Comparison of ENCODE assay signal across 31 mouse cellular contexts in genomic region chr1:53720601-53721351, GRCm38 (mm10). TPM values are rescaled to one million over a fixed set of nuclear protein-coding genes. Genes with fewer than 3 reads are reported as not detected.
DNase-seq lines count a peak whose midpoint lies in the region; ATAC-seq and TF ChIP-seq lines count a peak whose summit lies in the region.
"Had no signal": no experiment of that assay in that cellular context is flagged by ENCODE, and none has a peak within 500 bp of the region (broad histone marks: within the 10 kb centered on the region; RNA-seq: fewer than 3 reads in every experiment).

No protein-coding gene starts in this region.

- no peak overlapping the region for H3K4me3 ChIP-seq in C2C12 (ENCODE audit: insufficient read depth, poor library complexity, severe bottlenecking)
- no peak overlapping the region for H3K4me3 ChIP-seq in intestine, embryonic 15.5 days (replicated peaks)
- H3K4me3 ChIP-seq in stomach, embryonic 15.5 days (replicated peaks) = no peak overlapping the region
- no peak overlapping the region for H3K4me3 ChIP-seq in hindbrain, embryonic 12.5 days
- H3K4me3 ChIP-seq: embryonic facial prominence, embryonic 12.5 days; left cerebral cortex, adult 2 months; limb, embryonic 13.5 days; lung, embryonic 15.5 days; megakaryocyte, embryonic 14.5 days; midbrain, embryonic 12.5 days had no signal

- peak; percentile 49 for DNase-seq in 3T3-L1 (ENCODE audit: low read depth, low spot score)
- no peak for DNase-seq in kidney, adult 11 months
- DNase-seq in left cerebral cortex, adult 18-20 months (ENCODE audit: low spot score in 2 of 2) = no peak
- no peak for DNase-seq in layer of hippocampus, adult 8-10 months (ENCODE audit: low spot score in 2 of 2)
- DNase-seq: adrenal gland, adult 2 months; cerebellum, adult 8-10 months; cerebellum, postnatal 25 days; gastrocnemius, postnatal 25 days; heart, adult 11 months; heart, postnatal 36 days; kidney, adult 8-10 months; lung, postnatal 36 days; thymus, postnatal 4 days had no signal

- H3ac ChIP-seq in C2C12 (ENCODE audit: control insufficient read depth, insufficient read length, low read depth) = no peak overlapping the region

- no peaks in the 10 kb centered on the region for H3K79me3 ChIP-seq in C2C12 (ENCODE audit: low read depth)

- no peak overlapping the region for H3K4me2 ChIP-seq in intestine, embryonic 15.5 days (replicated peaks)
- no peak overlapping the region for H3K4me2 ChIP-seq in stomach, embryonic 15.5 days
- no peak overlapping the region for H3K4me2 ChIP-seq in hindbrain, embryonic 12.5 days (replicated peaks)
- H3K4me2 ChIP-seq: embryonic facial prominence, embryonic 12.5 days; heart, embryonic 11.5 days; hindbrain, embryonic 14.5 days; limb, embryonic 13.5 days; liver, embryonic 11.5 days; lung, embryonic 15.5 days; midbrain, embryonic 12.5 days had no signal

- no peaks in the 10 kb centered on the region for H3K36me3 ChIP-seq in C2C12 (ENCODE audit: control insufficient read depth, insufficient read depth)
- no peaks in the 10 kb centered on the region for H3K36me3 ChIP-seq in intestine, embryonic 15.5 days
- no peaks in the 10 kb centered on the region for H3K36me3 ChIP-seq in stomach, embryonic 15.5 days
- no peaks in the 10 kb centered on the region for H3K36me3 ChIP-seq in hindbrain, embryonic 12.5 days
- H3K36me3 ChIP-seq: embryonic facial prominence, embryonic 12.5 days; limb, embryonic 13.5 days; lung, embryonic 15.5 days; midbrain, embryonic 12.5 days had no signal

- no peaks in the 10 kb centered on the region for H3K9me3 ChIP-seq in intestine, embryonic 15.5 days
- no peaks in the 10 kb centered on the region for H3K9me3 ChIP-seq in stomach, embryonic 15.5 days
- H3K9me3 ChIP-seq in hindbrain, embryonic 12.5 days (replicated peaks) = no peaks in the 10 kb centered on the region
- H3K9me3 ChIP-seq: embryonic facial prominence, embryonic 12.5 days; limb, embryonic 13.5 days; lung, embryonic 15.5 days; midbrain, embryonic 12.5 days had no signal

- H3K79me2 ChIP-seq in C2C12 (ENCODE audit: control insufficient read depth, insufficient read depth) = no peaks in the 10 kb centered on the region

- 62% methylated on average over 5 of the region's 5 CpGs for WGBS in intestine, embryonic 15.5 days
- WGBS in stomach, embryonic 15.5 days = 55% methylated on average over 5 of the region's 5 CpGs
- 85% methylated on average over 5 of the region's 5 CpGs for WGBS in hindbrain, embryonic 12.5 days

- no peak for TF ChIP-seq CTCF in C2C12 (IDR thresholded peaks at IDR 0.05; ENCODE audit: control insufficient read depth, insufficient read depth, insufficient read length)

- no peaks in the 10 kb centered on the region for H3K27me3 ChIP-seq in C2C12 (ENCODE audit: control insufficient read depth, insufficient read depth, insufficient read length)
- no peaks in the 10 kb centered on the region for H3K27me3 ChIP-seq in intestine, embryonic 15.5 days (replicated peaks)
- H3K27me3 ChIP-seq in stomach, embryonic 15.5 days (replicated peaks) = no peaks in the 10 kb centered on the region
- H3K27me3 ChIP-seq in hindbrain, embryonic 12.5 days = no peaks in the 10 kb centered on the region
- H3K27me3 ChIP-seq: embryonic facial prominence, embryonic 12.5 days; limb, embryonic 13.5 days; lung, embryonic 15.5 days; megakaryocyte, embryonic 14.5 days; midbrain, embryonic 12.5 days had no signal

- no peaks in the 10 kb centered on the region for H3K4me1 ChIP-seq in intestine, embryonic 15.5 days (replicated peaks)
- H3K4me1 ChIP-seq in stomach, embryonic 15.5 days = no peaks in the 10 kb centered on the region
- H3K4me1 ChIP-seq in hindbrain, embryonic 12.5 days = no peaks in the 10 kb centered on the region
- H3K4me1 ChIP-seq: embryonic facial prominence, embryonic 12.5 days; limb, embryonic 13.5 days; lung, embryonic 15.5 days; midbrain, embryonic 12.5 days had no signal

- H3K9ac ChIP-seq in intestine, embryonic 15.5 days = no peak overlapping the region
- no peak overlapping the region for H3K9ac ChIP-seq in stomach, embryonic 15.5 days
- no peak overlapping the region for H3K9ac ChIP-seq in hindbrain, embryonic 12.5 days
- H3K9ac ChIP-seq: embryonic facial prominence, embryonic 12.5 days; hindbrain, embryonic 14.5 days; limb, embryonic 13.5 days; lung, embryonic 15.5 days; midbrain, embryonic 12.5 days had no signal

- H3K27ac ChIP-seq in intestine, embryonic 15.5 days = no peak overlapping the region
- H3K27ac ChIP-seq in stomach, embryonic 15.5 days = no peak overlapping the region
- H3K27ac ChIP-seq in hindbrain, embryonic 12.5 days = no peak overlapping the region
- H3K27ac ChIP-seq: embryonic facial prominence, embryonic 12.5 days; hindbrain, embryonic 14.5 days; kidney, postnatal 0 days; left cerebral cortex, adult 2 months; limb, embryonic 13.5 days; lung, embryonic 15.5 days; midbrain, embryonic 12.5 days had no signal

- peak; percentile 80 for ATAC-seq in intestine, embryonic 15.5 days
- ATAC-seq in stomach, embryonic 15.5 days (ENCODE audit: insufficient read depth, low FRiP score, low read depth) = peak; percentile 66; the same call in 1 of the 2 replicates
- ATAC-seq in hindbrain, embryonic 12.5 days (ENCODE audit: low FRiP score) = no peak
- ATAC-seq: activated CD4-positive, CD25-positive, alpha-beta regulatory T cell, adult 4 months; CD4-positive, CD25-positive, alpha-beta regulatory T cell, adult 4 months had no signal

TF ChIP-seq in C2C12, 6 proteins besides CTCF, POLR2A, EP300 and RAD21:
- no peak for TF ChIP-seq MYOD1 (IDR thresholded peaks at IDR 0.05; ENCODE audit: control insufficient read depth, insufficient read length, low read depth)
- no peak for TF ChIP-seq MYOG (IDR thresholded peaks at IDR 0.05; ENCODE audit: control insufficient read depth, extremely low read depth, insufficient read length)
- TF ChIP-seq CEBPB (IDR thresholded peaks at IDR 0.05; ENCODE audit: low read depth) = no peak
- TF ChIP-seq USF1 (IDR thresholded peaks at IDR 0.05; ENCODE audit: low read depth) = peak; percentile 40

RNA-seq across cellular contexts. Expression of gene Dnah7a, which starts 14.2 kb away (rescaled TPM):
- not detected for polyA plus RNA-seq in C2C12 (2012; fragmentation: generic; extraction: Trizol)
- 0.40 and 0.82 TPM in 2 replicates for polyA plus RNA-seq in intestine, embryonic 15.5 days (2015; fragmentation: Nextera tagmentation; extraction: Ambion mirVana)
- 0.50 and 0.58 TPM in 2 replicates for polyA plus RNA-seq in stomach, embryonic 15.5 days (2015; fragmentation: Nextera tagmentation; extraction: Ambion mirVana)
- polyA plus RNA-seq in hindbrain, embryonic 12.5 days (2016; fragmentation: Nextera tagmentation; extraction: Ambion mirVana) = 5.9 and 6.9 TPM in 2 replicates
- 1 to 10 TPM; 6.5 to 8.4 TPM for total RNA-seq in left cerebral cortex, adult 18-20 months (2021)
- 1 to 10 TPM; 3.9 to 5.5 (median 5.0) TPM for total RNA-seq in layer of hippocampus, adult 8-10 months (2022)
- total RNA-seq: gastrocnemius, adult 18-20 months; gastrocnemius, postnatal 25 days had no signal
- polyA plus RNA-seq: adrenal gland, adult 2 months; liver, embryonic 16.5 days had no signal
